Mouse (Mus musculus): Measurements from ENCODE around the gene Aqp6.

The Aqp6 gene

DNA sequence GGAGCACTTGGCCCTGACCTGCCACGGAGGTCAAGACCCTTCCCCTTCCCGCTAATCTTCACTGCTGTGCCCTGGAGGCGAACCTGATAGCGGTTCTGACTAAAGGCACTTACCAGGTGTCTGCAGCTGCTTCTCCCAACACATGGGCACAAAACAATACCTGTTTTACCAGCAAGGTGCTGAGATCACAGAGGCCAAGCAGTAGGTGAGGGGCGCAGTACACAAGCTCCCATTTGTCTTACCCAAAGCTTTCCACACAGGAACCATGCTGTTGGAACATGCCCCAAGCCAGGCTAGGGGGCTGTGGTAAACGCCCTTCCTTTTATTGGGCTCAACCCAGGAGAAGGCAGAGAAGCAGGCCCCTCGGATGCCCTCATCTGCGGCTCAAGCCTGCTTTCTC lies 3.6 kb upstream of the Aqp6 start:
- DNase-seq (ENCODE audit: low spot score in 2 of 2) = no peak

- no peak for DNase-seq (ENCODE audit: low spot score in 2 of 2)
Observed at GRCm38 (mm10) chr15:99599245-99600070, 1.7 kb upstream of the Aqp6 start.

- DNase-seq (ENCODE audit: low spot score in 2 of 2) = no peak
Observed at GRCm38 (mm10) chr15:99601823-99602120, 572 bp downstream of the Aqp6 start.

GRCm38 (mm10) chr15:99602206-99602820 lies 1.1 kb downstream of the Aqp6 start:
- no peak for DNase-seq (ENCODE audit: low spot score in 2 of 2)

- peak in 1 of 2 experiments; percentile 38 for DNase-seq (ENCODE audit: low spot score in 2 of 2)
Observed at GRCm38 (mm10) chr15:99603216-99603615, 2.0 kb downstream of the Aqp6 start.

- DNase-seq (ENCODE audit: low spot score in 2 of 2) = no peak
Observed at GRCm38 (mm10) chr15:99605595-99605994, 4.4 kb downstream of the Aqp6 start.

DNA sequence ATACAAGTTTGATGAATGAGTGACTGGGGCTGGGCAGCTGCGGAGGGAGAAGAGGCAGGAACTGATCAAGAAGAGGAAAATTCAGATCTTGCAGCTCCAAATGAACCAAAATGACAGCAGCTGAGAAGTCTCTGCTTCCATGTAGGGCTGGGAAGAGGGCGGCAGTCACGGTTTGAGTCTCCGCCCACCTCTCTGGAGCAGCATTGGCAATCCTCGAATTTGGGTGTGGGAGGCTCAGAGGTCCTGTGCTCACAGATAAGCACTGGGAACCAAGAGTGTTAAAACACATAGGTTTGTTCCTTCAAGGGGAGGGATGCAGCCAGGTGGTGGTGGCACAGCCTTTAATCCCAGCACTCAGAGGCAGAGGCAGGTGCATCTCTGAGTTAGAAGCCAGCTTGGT lies 5.3 kb downstream of the Aqp6 start:
- peak in 1 of 2 experiments; percentile 62 for DNase-seq (ENCODE audit: low spot score in 2 of 2)

DNA sequence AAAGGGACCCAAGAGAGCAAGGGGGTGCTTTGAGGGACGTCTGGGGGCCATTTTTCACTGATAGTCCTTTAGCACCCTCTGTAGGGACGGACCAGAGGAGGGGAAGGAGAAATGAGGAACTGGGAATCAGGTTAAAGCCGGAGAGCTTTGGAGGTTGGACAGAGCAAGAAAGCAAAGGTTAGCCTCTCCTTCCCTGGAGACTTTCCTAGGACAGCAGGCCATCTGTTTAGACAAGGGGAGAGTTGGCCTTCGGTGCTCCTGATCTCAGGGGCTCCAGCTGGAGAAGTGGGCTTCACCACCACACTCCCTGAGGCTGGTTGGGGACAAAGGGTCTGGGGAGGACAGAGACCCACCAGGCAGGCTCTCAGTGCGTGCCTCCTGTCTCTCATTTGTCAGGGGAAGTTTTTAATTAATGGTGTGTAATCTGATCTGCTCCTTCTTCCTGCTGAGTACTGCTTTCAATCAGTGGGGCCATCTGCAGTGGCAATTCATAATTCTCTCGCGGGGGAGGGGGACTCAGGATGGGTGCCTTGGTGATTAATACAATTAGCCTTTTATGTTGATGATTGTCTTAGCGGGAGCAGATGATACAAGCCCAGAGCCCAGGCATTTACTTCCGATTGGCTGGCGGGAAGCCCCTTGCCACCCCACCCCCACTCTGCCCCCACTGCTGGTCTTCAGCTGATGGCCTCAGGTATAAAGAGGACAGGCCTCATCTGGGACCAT lies 6.4 kb downstream of the Aqp6 start:
- DNase-seq (ENCODE audit: low spot score in 2 of 2) = no peak

- no peak for DNase-seq (ENCODE audit: low spot score in 2 of 2)
Observed at GRCm38 (mm10) chr15:99608382-99609125, 7.4 kb downstream of the Aqp6 start.

GRCm38 (mm10) chr15:99611563-99611962 lies 10.4 kb downstream of the Aqp6 start:
- DNase-seq (ENCODE audit: low spot score in 2 of 2) = peak in 1 of 2 experiments; percentile 36

DNA sequence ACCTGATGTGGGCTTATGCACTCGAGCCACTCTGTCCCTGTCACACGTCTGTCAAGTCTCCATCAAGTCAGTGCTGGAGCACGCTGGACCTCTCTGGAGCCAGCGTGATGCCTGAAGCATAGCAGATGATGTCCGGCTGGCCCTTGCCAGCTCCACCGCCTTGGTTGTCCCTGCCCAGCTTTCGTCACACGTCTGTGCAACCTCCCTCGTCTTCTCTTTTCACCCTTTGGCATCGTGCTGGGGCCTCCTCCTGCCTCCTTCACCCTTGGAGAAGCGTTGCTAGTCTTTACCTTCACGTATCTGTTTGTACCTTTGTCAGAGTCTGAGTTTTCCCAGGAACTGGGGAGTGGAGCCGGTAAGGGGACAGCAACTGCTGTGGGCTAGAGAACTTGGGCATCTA lies 13.1 kb downstream of the Aqp6 start:
- DNase-seq (ENCODE audit: low spot score in 2 of 2) = no peak

- DNase-seq (ENCODE audit: low spot score in 2 of 2) = no peak
Observed at GRCm38 (mm10) chr15:99614753-99615152, 13.6 kb downstream of the Aqp6 start.

DNA sequence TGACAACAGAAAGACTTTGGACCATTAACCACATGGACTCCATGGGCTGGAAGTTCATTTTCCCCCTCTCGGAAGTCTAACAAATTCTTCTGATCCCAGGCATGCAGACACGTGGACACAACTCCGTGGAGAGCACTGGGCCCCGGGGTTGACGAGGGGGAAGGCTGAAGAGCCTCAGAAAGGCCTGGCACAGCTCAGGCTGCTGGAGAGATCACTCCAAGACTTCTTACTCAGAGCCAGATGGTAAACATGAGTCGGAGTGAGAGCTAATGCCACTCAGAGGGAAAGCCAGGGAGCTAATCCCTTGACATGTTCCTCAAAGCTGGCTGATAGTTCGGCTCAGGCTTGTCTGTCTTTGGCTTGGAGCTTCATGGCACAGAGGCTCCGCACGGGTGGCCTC lies 14.0 kb downstream of the Aqp6 start:
- no peak for DNase-seq (ENCODE audit: low spot score in 2 of 2)

GRCm38 (mm10) chr15:99618595-99618994 lies 17.4 kb downstream of the Aqp6 start:
- DNase-seq (ENCODE audit: low spot score in 2 of 2) = no peak

GRCm38 (mm10) chr15:99619821-99620220 lies 18.6 kb downstream of the Aqp6 start:
- no peak for DNase-seq (ENCODE audit: low spot score in 2 of 2)

GRCm38 (mm10) chr15:99622063-99622462 lies 20.9 kb downstream of the Aqp6 start:
- DNase-seq (ENCODE audit: low spot score in 2 of 2) = no peak

DNA sequence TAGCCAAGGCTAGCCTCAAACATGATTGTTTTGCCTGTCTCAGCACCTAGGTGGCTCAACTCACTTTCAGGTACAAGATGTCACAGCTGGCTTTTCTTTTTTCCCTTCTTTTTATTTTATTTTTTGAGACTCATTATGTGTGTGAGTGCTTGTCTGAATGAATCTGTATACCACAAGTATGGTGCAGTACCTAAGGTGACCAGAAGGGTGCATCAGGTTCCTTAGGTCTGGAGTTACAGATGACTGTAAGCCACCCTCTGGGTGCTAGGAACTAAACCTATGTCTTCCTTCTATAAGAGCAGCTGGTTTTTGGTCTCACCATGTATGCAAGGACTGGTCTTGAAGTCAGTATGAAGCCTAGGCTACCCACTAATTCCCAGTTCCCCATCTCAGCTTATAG lies 30.4 kb downstream of the Aqp6 start:
- DNase-seq (ENCODE audit: low spot score in 2 of 2) = no peak

- no peak for DNase-seq (ENCODE audit: low spot score in 2 of 2)
Observed at GRCm38 (mm10) chr15:99634702-99635101, 33.5 kb downstream of the Aqp6 start.

DNA sequence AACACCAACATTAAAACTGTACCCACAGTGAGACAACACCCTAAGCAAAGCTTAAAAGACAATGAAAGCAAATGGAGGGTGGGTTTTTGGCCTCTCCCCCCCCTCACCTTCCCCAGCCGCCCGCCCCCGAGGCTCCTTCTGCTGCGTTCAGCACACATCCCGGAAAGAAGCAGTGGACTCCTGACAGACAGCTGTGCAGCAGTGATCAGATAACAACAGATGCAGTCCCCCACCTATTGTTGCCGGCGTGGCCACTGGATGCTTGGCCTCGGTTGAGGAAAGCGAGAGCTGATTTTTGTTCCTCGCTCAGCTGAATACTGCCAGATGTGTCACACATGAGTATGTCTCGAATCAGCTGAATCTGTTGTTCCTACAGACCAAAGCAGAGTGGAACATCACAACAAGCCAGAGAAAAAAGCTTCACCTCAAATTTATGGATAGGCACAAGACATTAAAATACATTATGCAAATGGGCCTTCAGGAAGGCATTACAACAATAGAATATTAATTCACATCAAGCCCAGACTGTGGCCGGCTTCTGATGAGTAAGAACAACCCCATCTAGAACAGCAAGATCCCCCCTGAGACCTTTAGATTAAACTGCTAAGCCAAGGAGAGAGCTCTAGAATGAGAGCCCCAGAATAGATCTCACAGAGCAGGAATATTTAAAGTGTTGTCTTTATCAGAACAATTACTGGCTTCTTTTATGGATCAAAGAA lies 36.4 kb downstream of the Aqp6 start:
- DNase-seq (ENCODE audit: low spot score in 2 of 2) = no peak

DNA sequence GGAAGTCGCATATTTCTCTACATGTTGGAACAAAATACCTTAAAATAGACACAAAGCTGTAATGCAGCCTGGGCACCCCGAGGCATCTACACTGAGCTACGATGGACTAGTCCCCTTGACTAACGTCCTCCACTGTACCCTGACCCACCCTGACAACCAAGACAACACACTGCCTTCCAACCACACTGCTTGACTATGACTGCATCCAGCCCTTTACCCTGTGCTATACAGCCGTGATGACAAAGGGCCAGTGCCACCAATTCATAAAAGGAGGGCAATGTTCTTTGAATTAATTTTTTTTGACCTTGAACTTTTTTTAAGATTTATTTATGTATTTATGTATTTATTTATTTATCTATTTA lies 36.9 kb downstream of the Aqp6 start:
- DNase-seq (ENCODE audit: low spot score in 2 of 2) = no peak

DNA sequence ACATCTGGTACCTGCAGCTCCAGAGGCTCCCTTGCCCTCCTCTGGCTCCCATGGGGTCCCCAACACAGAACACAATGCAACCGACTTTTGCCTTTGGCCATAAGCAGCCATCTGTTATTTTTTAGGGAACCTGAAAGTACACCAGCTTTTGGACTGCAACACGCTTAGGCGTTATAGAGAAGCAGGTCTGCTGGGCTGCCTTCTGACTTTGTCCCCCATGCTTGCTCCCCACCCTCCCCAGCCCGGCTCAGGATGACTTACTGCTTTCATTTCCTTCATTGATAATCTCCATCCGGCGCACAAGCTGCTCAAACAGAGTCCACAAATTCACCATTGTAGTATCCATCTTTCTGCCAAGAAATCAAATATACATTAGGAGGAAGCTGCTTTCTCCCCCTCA lies 41.4 kb downstream of the Aqp6 start:
- no peak for DNase-seq (ENCODE audit: low spot score in 2 of 2)

- DNase-seq (ENCODE audit: low spot score in 2 of 2) = no peak
Observed at GRCm38 (mm10) chr15:99643832-99644231, 42.6 kb downstream of the Aqp6 start.

All from frontal cortex, postnatal 36 days (tissue).